In genomic region chr15:81749742-81750141, GRCm38 (mm10) we compare ENCODE assay signal across 10 mouse cellular contexts. TPM values are rescaled to one million over a fixed set of nuclear protein-coding genes. Genes with fewer than 3 reads are reported as not detected.
DNase-seq lines count a peak whose midpoint lies in the region; ATAC-seq and TF ChIP-seq lines count a peak whose summit lies in the region.
"Had no signal": no experiment of that assay in that cellular context is flagged by ENCODE, and none has a peak within 500 bp of the region (broad histone marks: within the 10 kb centered on the region; RNA-seq: fewer than 3 reads in every experiment).

No protein-coding gene starts in this region.

- H3K27me3 ChIP-seq in hindbrain, postnatal 0 days (ENCODE audit: insufficient read depth, low read length), result no peaks in the 10 kb centered on the region
- no peaks in the 10 kb centered on the region for H3K27me3 ChIP-seq in hindbrain, embryonic 11.5 days (ENCODE audit: control insufficient read depth, insufficient read depth, low read length)
- no peaks in the 10 kb centered on the region for H3K27me3 ChIP-seq in neural tube, embryonic 15.5 days (replicated peaks)
- no peaks in the 10 kb centered on the region for H3K27me3 ChIP-seq in forebrain, embryonic 12.5 days
- H3K27me3 ChIP-seq: lung, embryonic 15.5 days had no signal

- intact Hi-C loops in heart, postnatal 14 days (cut with DNase I), result loop anchor here (5.0 kb wide), 1 partner anchor 48 kb away; no protein-coding TSS in a partner anchor

- no peaks in the 10 kb centered on the region for H3K36me3 ChIP-seq in hindbrain, postnatal 0 days (ENCODE audit: insufficient read depth, low read length)
- H3K36me3 ChIP-seq in hindbrain, embryonic 11.5 days (ENCODE audit: control insufficient read depth, insufficient read depth, low read length), result no peaks in the 10 kb centered on the region
- H3K36me3 ChIP-seq in neural tube, embryonic 15.5 days, result no peaks in the 10 kb centered on the region
- H3K36me3 ChIP-seq in forebrain, embryonic 12.5 days (replicated peaks), result peaks cover 14% of the 10 kb centered on the region
- H3K36me3 ChIP-seq: lung, embryonic 15.5 days had no signal

- H3K4me1 ChIP-seq in hindbrain, postnatal 0 days (ENCODE audit: insufficient read depth, low read length), result peaks cover 7% of the 10 kb centered on the region; the same call in 1 of the 2 replicates
- no peaks in the 10 kb centered on the region; the same call in 1 of the 2 replicates for H3K4me1 ChIP-seq in hindbrain, embryonic 11.5 days (replicated peaks; ENCODE audit: control insufficient read depth, insufficient read depth, low read length)
- H3K4me1 ChIP-seq in neural tube, embryonic 15.5 days, result peaks cover 23% of the 10 kb centered on the region
- peaks cover 16% of the 10 kb centered on the region for H3K4me1 ChIP-seq in forebrain, embryonic 12.5 days

- H3K4me2 ChIP-seq in hindbrain, postnatal 0 days (ENCODE audit: low read depth, low read length), result no peak overlapping the region
- no peak overlapping the region for H3K4me2 ChIP-seq in hindbrain, embryonic 11.5 days (replicated peaks; ENCODE audit: low read depth, low read length)
- no peak overlapping the region; the same call in 1 of the 2 replicates for H3K4me2 ChIP-seq in neural tube, embryonic 15.5 days
- no peak overlapping the region for H3K4me2 ChIP-seq in forebrain, embryonic 12.5 days
- H3K4me2 ChIP-seq: lung, embryonic 15.5 days had no signal

- WGBS in hindbrain, postnatal 0 days, result 48% methylated on average over 14 of the region's 14 CpGs
- 75% methylated on average over 14 of the region's 14 CpGs for WGBS in hindbrain, embryonic 11.5 days
- WGBS in neural tube, embryonic 15.5 days, result 30% methylated on average over 14 of the region's 14 CpGs
- 85% methylated on average over 14 of the region's 14 CpGs for WGBS in forebrain, embryonic 12.5 days

- H3K27ac ChIP-seq in hindbrain, postnatal 0 days, result no peak overlapping the region
- no peak overlapping the region for H3K27ac ChIP-seq in hindbrain, embryonic 11.5 days (ENCODE audit: low read depth, low read length)
- peak overlapping the region; percentile 61; the same call in 1 of the 2 replicates for H3K27ac ChIP-seq in neural tube, embryonic 15.5 days (replicated peaks)
- no peak overlapping the region for H3K27ac ChIP-seq in forebrain, embryonic 12.5 days
- H3K27ac ChIP-seq: lung, embryonic 15.5 days had no signal

- TF ChIP-seq CTCF in hindbrain, postnatal 0 days (IDR thresholded peaks at IDR 0.05; ENCODE audit: low read depth), result no peak

- H3K4me3 ChIP-seq in hindbrain, postnatal 0 days (ENCODE audit: low read length), result no peak overlapping the region
- H3K4me3 ChIP-seq in hindbrain, embryonic 11.5 days (ENCODE audit: low read depth, low read length), result no peak overlapping the region
- no peak overlapping the region for H3K4me3 ChIP-seq in neural tube, embryonic 15.5 days (replicated peaks)
- no peak overlapping the region for H3K4me3 ChIP-seq in forebrain, embryonic 12.5 days (replicated peaks)
- H3K4me3 ChIP-seq: lung, embryonic 15.5 days had no signal

- no peaks in the 10 kb centered on the region for H3K9me3 ChIP-seq in hindbrain, postnatal 0 days (ENCODE audit: low read length)
- H3K9me3 ChIP-seq in hindbrain, embryonic 11.5 days (ENCODE audit: control insufficient read depth, low read length), result no peaks in the 10 kb centered on the region
- no peaks in the 10 kb centered on the region for H3K9me3 ChIP-seq in neural tube, embryonic 15.5 days (replicated peaks)
- H3K9me3 ChIP-seq in forebrain, embryonic 12.5 days, result no peaks in the 10 kb centered on the region
- H3K9me3 ChIP-seq: G1E; lung, embryonic 15.5 days had no signal

- peak; percentile 16 for DNase-seq in hindbrain, postnatal 0 days (ENCODE audit: low spot score)
- no peak for DNase-seq in hindbrain, embryonic 11.5 days (ENCODE audit: low spot score)
- DNase-seq in cerebellum, postnatal 10 days, result peak; percentile 53 to 54
- peak; percentile 23 to 33 for DNase-seq in heart, postnatal 14 days
- no peak for DNase-seq in thymus, postnatal 10 days (ENCODE audit: low spot score in 2 of 2)
- DNase-seq: forebrain, postnatal 0 days had no signal

- H3K9ac ChIP-seq in hindbrain, postnatal 0 days (replicated peaks; ENCODE audit: low read length), result no peak overlapping the region
- no peak overlapping the region for H3K9ac ChIP-seq in hindbrain, embryonic 11.5 days (ENCODE audit: low read depth, low read length)
- no peak overlapping the region for H3K9ac ChIP-seq in neural tube, embryonic 15.5 days (replicated peaks)
- no peak overlapping the region for H3K9ac ChIP-seq in forebrain, embryonic 12.5 days
- H3K9ac ChIP-seq: forebrain, postnatal 0 days; lung, embryonic 15.5 days had no signal

- no peak for ATAC-seq in hindbrain, postnatal 0 days
- no peak for ATAC-seq in hindbrain, embryonic 11.5 days (ENCODE audit: low FRiP score)
- no peak for ATAC-seq in neural tube, embryonic 15.5 days (ENCODE audit: low FRiP score)
- no peak for ATAC-seq in forebrain, embryonic 12.5 days (ENCODE audit: low FRiP score)
- ATAC-seq: forebrain, postnatal 0 days had no signal

RNA-seq across cellular contexts. Expression of gene Rangap1, which starts 4.4 kb away (rescaled TPM):
- 147 and 151 TPM in 2 replicates for total RNA-seq in hindbrain, postnatal 0 days (2014; rRNA removed)
- polyA plus RNA-seq in hindbrain, postnatal 0 days (2015; fragmentation: Nextera tagmentation; extraction: Ambion mirVana), result 124 and 128 TPM in 2 replicates
- 130 and 145 TPM in 2 replicates for polyA plus RNA-seq in hindbrain, embryonic 11.5 days (2014; fragmentation: Nextera tagmentation; extraction: Ambion mirVana)
- total RNA-seq in heart, postnatal 14 days (2021), result 10 to 100 TPM; 28.1 to 35.2 TPM
- polyA plus RNA-seq in neural tube, embryonic 15.5 days (2015; fragmentation: Nextera tagmentation; extraction: Ambion mirVana), result 127 and 128 TPM in 2 replicates
- 166 and 174 TPM in 2 replicates for polyA plus RNA-seq in forebrain, embryonic 12.5 days (2016; fragmentation: Nextera tagmentation; extraction: Ambion mirVana)

RNA-seq across cellular contexts. Expression of gene Zc3h7b, which starts 4.9 kb away (rescaled TPM):
- 136 and 148 TPM in 2 replicates for total RNA-seq in hindbrain, postnatal 0 days (2014; rRNA removed)
- 31.4 and 34.5 TPM in 2 replicates for polyA plus RNA-seq in hindbrain, postnatal 0 days (2015; fragmentation: Nextera tagmentation; extraction: Ambion mirVana)
- polyA plus RNA-seq in hindbrain, embryonic 11.5 days (2014; fragmentation: Nextera tagmentation; extraction: Ambion mirVana), result 36.8 and 52.6 TPM in 2 replicates
- 10 to 100 TPM; 74.9 to 78.7 TPM for total RNA-seq in heart, postnatal 14 days (2021)
- 41.7 and 41.9 TPM in 2 replicates for polyA plus RNA-seq in neural tube, embryonic 15.5 days (2015; fragmentation: Nextera tagmentation; extraction: Ambion mirVana)
- polyA plus RNA-seq in forebrain, embryonic 12.5 days (2016; fragmentation: Nextera tagmentation; extraction: Ambion mirVana), result 45.8 and 51.3 TPM in 2 replicates

RNA-seq across cellular contexts. Expression of gene Tef, which starts 52.5 kb away (rescaled TPM):
- 62.5 and 64.1 TPM in 2 replicates for total RNA-seq in hindbrain, postnatal 0 days (2014; rRNA removed)
- 27.8 and 30.4 TPM in 2 replicates for polyA plus RNA-seq in hindbrain, postnatal 0 days (2015; fragmentation: Nextera tagmentation; extraction: Ambion mirVana)
- polyA plus RNA-seq in hindbrain, embryonic 11.5 days (2014; fragmentation: Nextera tagmentation; extraction: Ambion mirVana), result 12.0 and 12.4 TPM in 2 replicates
- total RNA-seq in heart, postnatal 14 days (2021), result 10 to 100 TPM; 69.3 to 93.0 TPM
- polyA plus RNA-seq in neural tube, embryonic 15.5 days (2015; fragmentation: Nextera tagmentation; extraction: Ambion mirVana), result 20.5 and 21.0 TPM in 2 replicates
- 25.8 and 27.2 TPM in 2 replicates for polyA plus RNA-seq in forebrain, embryonic 12.5 days (2016; fragmentation: Nextera tagmentation; extraction: Ambion mirVana)

RNA-seq across cellular contexts. Expression of gene Chadl, which starts 52.7 kb away (rescaled TPM):
- 43.1 and 64.4 TPM in 2 replicates for total RNA-seq in hindbrain, postnatal 0 days (2014; rRNA removed)
- polyA plus RNA-seq in hindbrain, postnatal 0 days (2015; fragmentation: Nextera tagmentation; extraction: Ambion mirVana), result 45.1 and 45.6 TPM in 2 replicates
- 3.5 and 3.6 TPM in 2 replicates for polyA plus RNA-seq in hindbrain, embryonic 11.5 days (2014; fragmentation: Nextera tagmentation; extraction: Ambion mirVana)
- total RNA-seq in heart, postnatal 14 days (2021), result 1 to 10 TPM; 1.0 to 1.1 TPM
- polyA plus RNA-seq in neural tube, embryonic 15.5 days (2015; fragmentation: Nextera tagmentation; extraction: Ambion mirVana), result 31.7 and 34.9 TPM in 2 replicates
- 5.0 TPM in 2 replicates for polyA plus RNA-seq in forebrain, embryonic 12.5 days (2016; fragmentation: Nextera tagmentation; extraction: Ambion mirVana)
- polyA plus RNA-seq: G1E had no signal

Comparison
In these comparisons a context has a peak if more than half of its experiments do, and no peak if none do; other contexts are left out.
1. DNase-seq: peak in hindbrain, postnatal 0 days (single experiment), cerebellum, postnatal 10 days (2 of 2) and heart, postnatal 14 days (2 of 2); none in hindbrain, embryonic 11.5 days (single experiment) and thymus, postnatal 10 days (0 of 2).